Mouse (Mus musculus): Measurements from ENCODE around the gene Cox4i2. TPM values are rescaled to one million over a fixed set of nuclear protein-coding genes. Genes with fewer than 3 reads are reported as not detected.

Gene Cox4i2
- polyA plus RNA-seq, 2 experiments = 23.7 to 33.6 TPM

DNA sequence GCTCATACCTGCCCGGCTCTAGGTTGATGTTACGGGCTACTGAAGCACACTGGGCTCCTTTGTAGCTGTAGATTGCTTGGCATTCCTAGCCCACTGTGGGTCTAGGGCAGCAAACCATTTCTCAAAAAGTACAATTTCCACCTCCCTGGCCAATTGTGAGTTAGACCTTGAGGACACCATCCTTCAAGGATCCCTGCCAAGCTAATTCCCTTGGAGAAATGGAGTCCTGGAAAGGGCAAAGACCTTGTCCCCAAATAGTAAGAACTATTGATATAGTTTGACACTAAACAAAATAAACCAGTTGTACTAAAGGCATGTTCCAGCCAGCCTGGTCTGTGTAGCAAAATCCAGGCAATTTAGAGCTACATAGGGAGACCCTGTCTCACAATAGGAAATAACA is 15.6 kb upstream of the Cox4i2 start:
- Histone ChIP-seq H3K27me3 (ENCODE audit: control insufficient read depth, insufficient read depth, low read length) (no peaks in the 10 kb centered on the region), H3K36me3 (ENCODE audit: control insufficient read depth, insufficient read depth, low read length) (peaks cover 11% of the 10 kb centered on the region; the same call in 1 of the 2 replicates), H3K4me2 (replicated peaks; ENCODE audit: low read depth, low read length, severe bottlenecking) (peak overlapping the region; percentile 91), H3K9ac (ENCODE audit: low read depth, low read length, severe bottlenecking) (peak overlapping the region; percentile 92), H3K4me1 (ENCODE audit: control insufficient read depth, insufficient read depth, low read length) (peaks cover 41% of the 10 kb centered on the region), H3K27ac (replicated peaks; ENCODE audit: low read depth, low read length) (peak overlapping the region; percentile 93), H3K4me3 (replicated peaks; ENCODE audit: low read length) (peak overlapping the region; percentile 88), H3K9me3 (ENCODE audit: control insufficient read depth, low read length) (no peaks in the 10 kb centered on the region)
- WGBS = 25% methylated on average over 2 of the region's 2 CpGs
- no peak for DNase-seq (ENCODE audit: low spot score)
- no peak for TF ChIP-seq POLR2A (IDR thresholded peaks at IDR 0.05; ENCODE audit: borderline replicate concordance, extremely low read depth, insufficient read depth, insufficient read length)
- no peak for ATAC-seq (ENCODE audit: low FRiP score, low read depth)

DNA sequence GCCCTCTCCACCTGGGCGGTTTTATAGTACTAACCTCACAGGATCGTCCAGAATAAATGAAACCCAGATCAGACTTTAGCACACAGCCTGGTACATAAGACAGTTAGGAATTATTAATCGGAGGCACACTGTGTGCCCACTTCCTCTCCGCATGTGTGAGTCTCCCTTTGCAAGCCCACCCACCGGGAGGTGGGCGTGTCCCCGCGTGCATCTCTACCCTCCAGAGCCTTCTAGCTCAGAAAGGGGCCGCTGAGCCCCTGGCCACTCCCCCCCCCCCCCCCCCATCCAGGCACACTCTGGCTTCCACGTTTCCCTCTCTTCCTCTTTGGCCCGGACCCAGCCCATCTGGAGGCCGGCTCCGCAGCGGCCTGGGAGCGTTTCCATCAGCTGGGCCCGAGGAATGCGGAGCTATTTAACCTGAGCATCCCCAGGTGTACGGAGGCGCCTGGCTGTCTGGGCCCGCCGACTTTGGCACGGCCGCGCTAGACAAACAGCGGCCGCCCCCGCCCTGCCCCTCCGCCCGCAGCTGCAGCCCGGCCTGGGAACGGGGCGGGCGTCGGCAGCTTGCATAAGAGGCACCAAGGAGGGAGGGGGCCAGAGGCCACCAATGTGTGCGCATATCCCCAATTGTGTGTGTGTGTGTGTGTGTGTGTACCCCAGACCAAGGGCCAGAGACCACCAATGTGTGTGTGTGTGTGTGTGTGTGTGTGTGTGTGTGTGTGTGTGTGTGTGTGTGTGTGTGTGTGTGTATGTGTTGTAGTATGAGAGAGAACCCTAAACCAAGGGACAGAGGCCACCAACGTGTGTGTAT is 14.7 kb upstream of the Cox4i2 start:
- peak overlapping the region; percentile 88 for H3K4me3 ChIP-seq (replicated peaks; ENCODE audit: low read length)
- peak overlapping the region; percentile 91 for H3K4me2 ChIP-seq (replicated peaks; ENCODE audit: low read depth, low read length, severe bottlenecking)
- no peaks in the 10 kb centered on the region for H3K9me3 ChIP-seq (ENCODE audit: control insufficient read depth, low read length)
- no peaks in the 10 kb centered on the region for H3K27me3 ChIP-seq (ENCODE audit: control insufficient read depth, insufficient read depth, low read length)
- H3K27ac ChIP-seq (replicated peaks; ENCODE audit: low read depth, low read length) = peak overlapping the region; percentile 93
- peaks cover 11% of the 10 kb centered on the region; the same call in 1 of the 2 replicates for H3K36me3 ChIP-seq (ENCODE audit: control insufficient read depth, insufficient read depth, low read length)
- peak; percentile 75 for ATAC-seq (ENCODE audit: low FRiP score, low read depth)
- peak overlapping the region; percentile 92 for H3K9ac ChIP-seq (ENCODE audit: low read depth, low read length, severe bottlenecking)
- peak; percentile 96 for DNase-seq (ENCODE audit: low spot score)
- 2% methylated on average over 26 of the region's 36 CpGs for WGBS
- 0 out of 2 replicates have a peak, but pooled peaks have one; percentile 22 for TF ChIP-seq POLR2A (IDR thresholded peaks at IDR 0.05; ENCODE audit: borderline replicate concordance, extremely low read depth, insufficient read depth, insufficient read length)
- peaks cover 36% of the 10 kb centered on the region for H3K4me1 ChIP-seq (ENCODE audit: control insufficient read depth, insufficient read depth, low read length)

DNA sequence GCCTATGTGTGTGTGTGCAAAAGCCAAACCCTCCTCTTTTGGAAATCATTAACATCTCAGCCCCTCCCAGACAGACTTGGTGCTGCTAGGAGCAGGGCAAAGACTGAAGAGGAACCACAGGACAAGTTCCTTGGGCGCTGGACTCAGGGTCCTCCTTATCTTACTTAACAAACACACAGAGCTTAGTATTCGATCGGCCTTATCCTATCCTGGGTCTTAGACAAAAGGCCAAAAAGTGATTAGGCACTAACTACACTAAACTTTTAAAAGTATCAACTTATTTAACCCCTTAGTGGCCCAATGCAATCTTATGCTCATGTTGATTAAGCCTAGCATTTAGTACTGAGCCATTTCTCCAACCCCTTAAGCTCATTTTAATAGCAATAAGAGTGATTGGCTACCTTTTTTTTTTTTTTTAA is 14.1 kb upstream of the Cox4i2 start:
- Histone ChIP-seq H3K27me3 (ENCODE audit: control insufficient read depth, insufficient read depth, low read length) (no peaks in the 10 kb centered on the region), H3K9me3 (ENCODE audit: control insufficient read depth, low read length) (no peaks in the 10 kb centered on the region), H3K4me2 (replicated peaks; ENCODE audit: low read depth, low read length, severe bottlenecking) (peak overlapping the region; percentile 91), H3K9ac (ENCODE audit: low read depth, low read length, severe bottlenecking) (no peak overlapping the region), H3K4me1 (ENCODE audit: control insufficient read depth, insufficient read depth, low read length) (peaks cover 30% of the 10 kb centered on the region), H3K27ac (replicated peaks; ENCODE audit: low read depth, low read length) (peak overlapping the region; percentile 93), H3K36me3 (ENCODE audit: control insufficient read depth, insufficient read depth, low read length) (peaks cover 11% of the 10 kb centered on the region; the same call in 1 of the 2 replicates), H3K4me3 (replicated peaks; ENCODE audit: low read length) (peak overlapping the region; percentile 88; the same call in 1 of the 2 replicates)
- ATAC-seq (ENCODE audit: low FRiP score, low read depth) (peak; percentile 3; the same call in 1 of the 2 replicates), DNase-seq (ENCODE audit: low spot score) (peak; percentile 44)
- no peak for TF ChIP-seq POLR2A (IDR thresholded peaks at IDR 0.05; ENCODE audit: borderline replicate concordance, extremely low read depth, insufficient read depth, insufficient read length)
- 8% methylated on average over 3 of the region's 3 CpGs for WGBS

DNA sequence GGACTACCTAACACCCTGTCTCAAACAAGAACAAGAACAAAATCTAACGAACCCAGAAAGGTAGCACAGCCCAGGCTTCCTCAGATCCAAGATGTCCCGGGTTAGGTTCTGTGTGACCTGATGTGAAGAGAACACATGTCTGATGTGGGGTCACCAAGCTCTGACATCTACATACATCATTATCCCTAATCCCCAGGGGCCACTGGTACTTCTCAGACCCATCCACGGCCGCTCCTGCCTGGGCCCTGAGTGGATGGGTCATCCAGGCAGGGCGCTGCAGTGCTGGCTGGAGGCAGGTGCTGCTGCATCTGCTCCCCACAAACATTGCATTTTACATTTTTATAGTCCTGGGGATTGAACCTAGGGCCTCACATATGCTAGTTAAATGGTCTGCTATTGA is 13.5 kb upstream of the Cox4i2 start:
- no peak for ATAC-seq (ENCODE audit: low FRiP score, low read depth)
- Histone ChIP-seq H3K27me3 (ENCODE audit: control insufficient read depth, insufficient read depth, low read length) (no peaks in the 10 kb centered on the region), H3K27ac (replicated peaks; ENCODE audit: low read depth, low read length) (peak overlapping the region; percentile 93; the same call in 1 of the 2 replicates), H3K4me2 (replicated peaks; ENCODE audit: low read depth, low read length, severe bottlenecking) (no peak overlapping the region), H3K4me1 (ENCODE audit: control insufficient read depth, insufficient read depth, low read length) (peaks cover 30% of the 10 kb centered on the region), H3K9ac (ENCODE audit: low read depth, low read length, severe bottlenecking) (no peak overlapping the region), H3K9me3 (ENCODE audit: control insufficient read depth, low read length) (no peaks in the 10 kb centered on the region), H3K4me3 (replicated peaks; ENCODE audit: low read length) (no peak overlapping the region), H3K36me3 (ENCODE audit: control insufficient read depth, insufficient read depth, low read length) (peaks cover 11% of the 10 kb centered on the region; the same call in 1 of the 2 replicates)
- no peak for TF ChIP-seq POLR2A (IDR thresholded peaks at IDR 0.05; ENCODE audit: borderline replicate concordance, extremely low read depth, insufficient read depth, insufficient read length)
- 55% methylated on average over 5 of the region's 5 CpGs for WGBS
- DNase-seq (ENCODE audit: low spot score) = no peak

DNA sequence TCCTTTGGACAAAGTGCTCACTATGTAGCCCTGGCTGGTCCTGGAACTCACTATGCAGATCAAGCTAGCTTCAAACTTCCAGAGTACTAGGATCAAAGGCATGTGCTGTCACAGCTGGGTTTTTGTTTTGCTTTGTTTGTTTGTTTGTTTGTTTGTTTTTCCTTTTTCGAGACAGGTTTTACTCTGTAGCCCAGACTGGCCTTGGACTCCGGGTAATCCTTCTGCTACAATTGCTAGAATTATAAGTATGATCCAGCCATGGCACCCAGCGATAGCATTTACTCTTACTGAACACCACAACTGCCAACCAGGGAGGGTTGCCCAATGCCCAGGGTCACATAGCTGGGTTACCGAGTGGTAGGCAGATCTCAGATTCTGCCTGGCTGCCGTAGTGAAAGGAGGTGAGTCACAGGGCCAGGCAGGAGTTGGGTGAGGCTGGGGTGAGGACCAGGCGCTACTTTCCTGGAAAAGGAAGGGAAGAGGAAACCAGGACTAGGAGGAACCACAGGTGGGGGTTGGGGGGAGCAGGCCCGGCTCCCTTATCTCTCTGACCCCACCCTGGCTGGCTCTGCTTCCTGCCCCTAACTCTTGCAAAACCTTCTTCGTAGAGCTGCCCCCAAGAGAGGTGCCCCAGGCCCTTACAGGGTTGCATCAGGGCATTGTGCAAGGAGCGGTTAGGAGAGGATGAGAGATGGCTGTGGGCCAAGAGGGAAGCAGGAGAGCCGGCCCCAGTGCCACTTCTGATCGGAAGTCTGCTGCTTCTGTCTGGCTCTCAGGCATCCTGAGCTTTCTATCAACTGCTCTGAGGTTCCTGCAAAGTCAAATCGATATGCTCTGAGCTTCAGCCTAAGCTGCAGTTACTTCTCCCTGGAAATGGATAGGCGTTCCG is 12.6 kb upstream of the Cox4i2 start:
- peak; percentile 72 for DNase-seq (ENCODE audit: low spot score)
- H3K27me3 ChIP-seq (ENCODE audit: control insufficient read depth, insufficient read depth, low read length) = no peaks in the 10 kb centered on the region
- H3K9ac ChIP-seq (ENCODE audit: low read depth, low read length, severe bottlenecking) = no peak overlapping the region
- no peaks in the 10 kb centered on the region for H3K9me3 ChIP-seq (ENCODE audit: control insufficient read depth, low read length)
- H3K27ac ChIP-seq (replicated peaks; ENCODE audit: low read depth, low read length) = peak overlapping the region; percentile 53
- H3K4me3 ChIP-seq (replicated peaks; ENCODE audit: low read length) = no peak overlapping the region
- no peak for ATAC-seq (ENCODE audit: low FRiP score, low read depth)
- peaks cover 30% of the 10 kb centered on the region for H3K4me1 ChIP-seq (ENCODE audit: control insufficient read depth, insufficient read depth, low read length)
- H3K36me3 ChIP-seq (ENCODE audit: control insufficient read depth, insufficient read depth, low read length) = peaks cover 11% of the 10 kb centered on the region; the same call in 1 of the 2 replicates
- WGBS = 29% methylated on average over 14 of the region's 14 CpGs
- H3K4me2 ChIP-seq (replicated peaks; ENCODE audit: low read depth, low read length, severe bottlenecking) = peak overlapping the region; percentile 11; the same call in 1 of the 2 replicates
- TF ChIP-seq POLR2A (IDR thresholded peaks at IDR 0.05; ENCODE audit: borderline replicate concordance, extremely low read depth, insufficient read depth, insufficient read length) = no peak
